Mouse (Mus musculus): ENCODE measurements around the gene Orc3. TPM values are rescaled to one million over a fixed set of nuclear protein-coding genes. Genes with fewer than 3 reads are reported as not detected.

The Orc3 gene
- polyA plus RNA-seq, 1 experiment from 2014 or later: 70.9 TPM

- H3K4me2 ChIP-seq: peak within 1 kb of the TSS; percentile 66
- ATAC-seq (ENCODE audit: low FRiP score): peak; percentile 78
Measured at GRCm38 (mm10) chr4:34550748-34551097, 64.0 kb downstream of the Orc3 start, which contains the start of gene Akirin2. TSS of gene Akirin2 (plus strand) at chr4:34550937.

DNA sequence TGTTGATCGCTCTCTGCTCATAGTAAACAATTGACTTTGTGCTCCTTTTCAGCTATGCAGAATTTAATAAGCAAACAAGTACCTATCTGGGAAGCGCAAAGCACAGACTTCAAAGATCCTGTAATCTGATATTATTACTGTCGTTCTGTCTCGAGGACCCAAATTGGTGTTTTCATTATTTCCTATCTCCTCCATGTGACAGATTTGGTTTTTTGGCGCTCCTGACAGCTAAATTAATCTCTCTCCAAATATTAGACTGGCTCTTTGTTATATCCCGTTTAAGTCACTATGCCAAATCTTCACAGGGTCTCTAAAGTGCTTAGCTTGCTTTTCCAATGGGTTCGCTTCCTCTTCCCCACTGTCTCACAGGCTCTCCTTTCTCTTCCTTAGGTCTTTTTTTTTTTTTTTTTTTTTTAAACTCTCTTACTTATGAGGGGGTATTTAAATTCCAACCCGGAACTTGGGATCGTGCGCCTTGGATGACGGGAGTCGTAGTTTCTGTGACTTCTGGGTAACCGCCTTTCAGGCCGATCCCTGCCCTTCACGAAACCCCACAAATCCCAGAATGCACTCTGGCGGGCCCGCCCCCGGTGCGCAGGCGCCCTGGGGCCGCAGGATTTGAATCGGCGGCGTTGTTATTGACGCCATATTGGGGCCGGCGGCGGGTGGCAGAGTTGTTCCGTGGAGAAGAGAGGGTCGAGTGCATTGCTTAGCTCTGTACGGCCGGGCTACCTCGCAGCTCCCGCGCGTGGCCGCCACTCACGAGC, 64.6 kb downstream of the Orc3 start:
- no peaks in the 10 kb centered on the region for H3K36me3 ChIP-seq
- no peaks in the 10 kb centered on the region for H3K9me3 ChIP-seq (replicated peaks)
- H3K4me1 ChIP-seq: peaks cover 18% of the 10 kb centered on the region
- peak overlapping the region; percentile 66 for H3K4me2 ChIP-seq
- WGBS: 2% methylated on average over 38 of the region's 38 CpGs
- peak overlapping the region; percentile 99 for H3K9ac ChIP-seq (replicated peaks)
- peak overlapping the region; percentile 99 for H3K4me3 ChIP-seq (replicated peaks)
- H3K27me3 ChIP-seq (replicated peaks): no peaks in the 10 kb centered on the region
- H3K27ac ChIP-seq (replicated peaks): peak overlapping the region; percentile 95
- ATAC-seq (ENCODE audit: low FRiP score): peak; percentile 94

More at GRCm38 (mm10) chr4:34550748-34551097, 64.0 kb downstream of the Orc3 start, which contains the start of gene Akirin2:
- peak within 1 kb of the TSS; percentile 99 for H3K4me3 ChIP-seq (replicated peaks)
- peak within 1 kb of the TSS; percentile 95 for H3K27ac ChIP-seq (replicated peaks)
- no peaks in the 10 kb centered on the region for H3K9me3 ChIP-seq (replicated peaks)
- peak within 1 kb of the TSS; percentile 99 for H3K9ac ChIP-seq (replicated peaks)
- under 1% methylated on average over 44 of the region's 53 CpGs for WGBS
- H3K27me3 ChIP-seq (replicated peaks): no peaks in the 10 kb centered on the region
- no peaks in the 10 kb centered on the region for H3K36me3 ChIP-seq
- peaks cover 24% of the 10 kb centered on the region for H3K4me1 ChIP-seq

DNA sequence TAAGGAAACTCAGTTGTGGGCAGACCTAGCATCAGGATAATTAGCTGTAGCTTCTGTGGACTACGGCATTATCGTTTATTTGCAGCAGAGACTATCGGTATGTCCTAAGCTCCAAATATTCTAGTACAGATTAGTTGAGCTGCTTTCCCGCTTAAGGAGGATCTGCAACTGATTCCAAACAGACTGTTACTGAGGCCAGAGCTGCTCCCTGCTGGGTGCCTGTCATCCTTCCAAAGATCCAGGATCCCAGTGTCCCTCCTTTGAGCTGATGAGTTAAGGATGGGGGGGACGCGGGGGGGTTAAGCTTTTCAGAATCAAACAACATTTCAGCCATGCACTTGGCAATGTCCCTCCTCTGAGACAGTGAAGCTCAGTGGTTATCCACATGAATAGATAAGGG, 84.8 kb downstream of the Orc3 start:
- Histone ChIP-seq H3K4me2 (no peak overlapping the region), H3K4me3 (replicated peaks) (no peak overlapping the region), H3K9me3 (replicated peaks) (no peaks in the 10 kb centered on the region), H3K36me3 (no peaks in the 10 kb centered on the region), H3K4me1 (no peaks in the 10 kb centered on the region), H3K9ac (replicated peaks) (no peak overlapping the region), H3K27ac (replicated peaks) (no peak overlapping the region), H3K27me3 (replicated peaks) (no peaks in the 10 kb centered on the region)
- ATAC-seq (ENCODE audit: low FRiP score): no peak
- 85% methylated on average over 6 of the region's 6 CpGs for WGBS

GRCm38 (mm10) chr4:34529379-34529778, 85.4 kb downstream of the Orc3 start:
- no peak for ATAC-seq (ENCODE audit: low FRiP score)
- WGBS: 49% methylated on average over 4 of the region's 4 CpGs
- no peaks in the 10 kb centered on the region for H3K27me3 ChIP-seq (replicated peaks)
- no peaks in the 10 kb centered on the region for H3K9me3 ChIP-seq (replicated peaks)
- H3K4me3 ChIP-seq (replicated peaks): no peak overlapping the region
- no peaks in the 10 kb centered on the region for H3K36me3 ChIP-seq
- no peaks in the 10 kb centered on the region for H3K4me1 ChIP-seq
- H3K4me2 ChIP-seq: no peak overlapping the region
- H3K27ac ChIP-seq (replicated peaks): no peak overlapping the region
- H3K9ac ChIP-seq (replicated peaks): no peak overlapping the region

GRCm38 (mm10) chr4:34528430-34529100, 86.2 kb downstream of the Orc3 start:
- no peak overlapping the region for H3K4me3 ChIP-seq (replicated peaks)
- 98% methylated on average over 1 of the region's 1 CpGs for WGBS
- no peaks in the 10 kb centered on the region for H3K27me3 ChIP-seq (replicated peaks)
- no peaks in the 10 kb centered on the region for H3K9me3 ChIP-seq (replicated peaks)
- no peak overlapping the region for H3K9ac ChIP-seq (replicated peaks)
- H3K36me3 ChIP-seq: no peaks in the 10 kb centered on the region
- ATAC-seq (ENCODE audit: low FRiP score): no peak
- no peak overlapping the region for H3K4me2 ChIP-seq
- H3K4me1 ChIP-seq: no peaks in the 10 kb centered on the region
- no peak overlapping the region for H3K27ac ChIP-seq (replicated peaks)

DNA sequence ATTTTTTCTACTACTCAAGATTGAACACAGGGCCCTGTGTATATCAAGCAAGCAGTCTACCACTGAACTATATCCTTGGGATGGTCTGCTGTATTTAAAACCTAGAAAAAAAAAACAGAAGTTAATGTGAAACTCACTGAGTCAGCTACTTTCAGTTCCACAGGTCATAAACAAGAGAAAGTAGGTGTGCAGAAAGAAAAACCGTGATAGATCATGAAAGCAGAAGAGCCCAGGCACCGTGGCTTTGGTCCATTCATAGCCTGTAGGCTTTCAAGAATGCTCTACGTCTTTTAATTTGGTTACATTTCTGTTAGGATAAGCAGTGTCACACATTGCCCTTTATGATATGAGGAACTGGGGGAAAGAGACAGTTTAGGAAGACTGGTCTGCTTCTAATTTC, 88.0 kb downstream of the Orc3 start:
- 89% methylated on average over 3 of the region's 3 CpGs for WGBS
- no peaks in the 10 kb centered on the region for H3K36me3 ChIP-seq
- H3K4me2 ChIP-seq: no peak overlapping the region
- H3K4me3 ChIP-seq (replicated peaks): no peak overlapping the region
- no peak overlapping the region for H3K27ac ChIP-seq (replicated peaks)
- H3K27me3 ChIP-seq (replicated peaks): no peaks in the 10 kb centered on the region
- H3K4me1 ChIP-seq: no peaks in the 10 kb centered on the region
- ATAC-seq (ENCODE audit: low FRiP score): no peak
- H3K9me3 ChIP-seq (replicated peaks): no peaks in the 10 kb centered on the region
- no peak overlapping the region for H3K9ac ChIP-seq (replicated peaks)

GRCm38 (mm10) chr4:34523586-34523985, 91.2 kb downstream of the Orc3 start:
- WGBS: 81% methylated on average over 4 of the region's 4 CpGs
- Histone ChIP-seq H3K4me1 (no peaks in the 10 kb centered on the region), H3K4me2 (no peak overlapping the region), H3K9ac (replicated peaks) (no peak overlapping the region), H3K9me3 (replicated peaks) (no peaks in the 10 kb centered on the region), H3K36me3 (no peaks in the 10 kb centered on the region), H3K27me3 (replicated peaks) (no peaks in the 10 kb centered on the region), H3K27ac (replicated peaks) (no peak overlapping the region), H3K4me3 (replicated peaks) (no peak overlapping the region)
- ATAC-seq (ENCODE audit: low FRiP score): no peak

DNA sequence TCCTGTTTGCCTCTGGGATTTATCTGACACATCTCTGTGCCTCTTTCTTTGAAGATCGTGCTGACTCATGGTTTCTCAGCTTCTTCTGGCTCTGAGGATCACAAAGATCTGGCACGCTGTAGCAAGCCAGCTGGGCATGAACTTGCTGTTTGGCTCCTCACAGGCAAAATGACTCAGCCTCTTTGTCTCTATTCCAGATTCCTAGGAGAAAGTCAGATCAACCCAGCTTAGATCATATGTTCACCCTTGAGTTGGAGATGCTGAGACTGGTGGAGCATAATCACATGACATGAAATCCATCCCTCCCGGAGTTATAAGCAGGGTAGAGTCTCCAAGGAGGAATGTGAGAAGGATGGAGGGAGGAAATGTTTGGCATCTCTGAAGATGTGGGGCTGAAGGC, 91.9 kb downstream of the Orc3 start:
- Histone ChIP-seq H3K9me3 (replicated peaks) (no peaks in the 10 kb centered on the region), H3K27me3 (replicated peaks) (no peaks in the 10 kb centered on the region), H3K4me1 (no peaks in the 10 kb centered on the region), H3K36me3 (no peaks in the 10 kb centered on the region), H3K4me2 (no peak overlapping the region), H3K4me3 (replicated peaks) (no peak overlapping the region), H3K27ac (replicated peaks) (no peak overlapping the region), H3K9ac (replicated peaks) (no peak overlapping the region)
- ATAC-seq (ENCODE audit: low FRiP score): no peak
- 83% methylated on average over 3 of the region's 3 CpGs for WGBS

Other genes starting within 250 kb of the Orc3 start
- 74.3 and 90.5 TPM in 2 replicates for gene Akirin2, start 64.0 kb downstream of the Orc3 start, polyA plus RNA-seq (2015; fragmentation: Nextera tagmentation; extraction: Ambion mirVana)
- 51.0 and 55.4 TPM in 2 replicates for gene Rars2, start within 50 bp of the Orc3 start, polyA plus RNA-seq (2015; fragmentation: Nextera tagmentation; extraction: Ambion mirVana)
- gene Slc35a1, start 72.5 kb upstream of the Orc3 start, polyA plus RNA-seq (2015; fragmentation: Nextera tagmentation; extraction: Ambion mirVana): 45.7 and 48.1 TPM in 2 replicates
- 1.7 and 2.2 TPM in 2 replicates for gene Cfap206, start 115.3 kb upstream of the Orc3 start, polyA plus RNA-seq (2015; fragmentation: Nextera tagmentation; extraction: Ambion mirVana)
- gene Gm136, start 141.3 kb upstream of the Orc3 start, polyA plus RNA-seq (2015; fragmentation: Nextera tagmentation; extraction: Ambion mirVana): not detected in 2 replicates
- gene Smim8, start 163.5 kb upstream of the Orc3 start, polyA plus RNA-seq (2015; fragmentation: Nextera tagmentation; extraction: Ambion mirVana): 49.6 and 49.9 TPM in 2 replicates